Mouse (Mus musculus) yolk sac, embryonic 10.5 days (tissue): ENCODE data around the gene Rab11fip3.
"Not testable (repeated sequence)": the region's sequence is repeated elsewhere in the genome, so short reads cannot be mapped to it uniquely, and the experiment has no call there.

Source experiments
- DNase-seq: peaks from one replicate; pipeline ENCODE4 v3.0.0-alpha.2; 2017; ENCODE audit warnings: low spot score

The Rab11fip3 gene

DNA sequence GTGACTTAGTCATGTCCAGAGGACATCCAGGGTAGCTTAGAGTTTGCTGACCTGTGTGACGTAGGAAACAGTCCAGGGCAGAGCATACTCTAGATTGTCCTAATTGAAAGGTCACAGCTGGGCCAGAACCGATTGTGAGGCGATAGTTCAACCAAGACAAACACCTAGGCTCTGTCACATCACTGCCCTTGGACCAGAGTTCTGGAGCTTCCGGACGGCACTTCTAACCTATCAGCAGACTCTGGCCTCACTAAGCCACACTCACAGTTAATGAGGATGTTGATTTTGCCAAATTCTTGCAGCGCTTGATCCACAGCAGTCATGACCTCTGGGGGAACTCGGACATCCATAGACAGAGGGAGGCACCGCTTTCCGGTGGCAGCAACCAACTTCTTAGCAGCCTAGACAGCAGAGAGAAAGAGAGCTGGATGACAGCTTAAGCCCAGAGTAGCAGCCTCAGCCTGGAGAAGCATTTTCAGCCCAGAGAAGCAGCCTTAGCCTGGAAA, 17.8 kb upstream of the Rab11fip3 start:
- no peak for DNase-seq

DNA sequence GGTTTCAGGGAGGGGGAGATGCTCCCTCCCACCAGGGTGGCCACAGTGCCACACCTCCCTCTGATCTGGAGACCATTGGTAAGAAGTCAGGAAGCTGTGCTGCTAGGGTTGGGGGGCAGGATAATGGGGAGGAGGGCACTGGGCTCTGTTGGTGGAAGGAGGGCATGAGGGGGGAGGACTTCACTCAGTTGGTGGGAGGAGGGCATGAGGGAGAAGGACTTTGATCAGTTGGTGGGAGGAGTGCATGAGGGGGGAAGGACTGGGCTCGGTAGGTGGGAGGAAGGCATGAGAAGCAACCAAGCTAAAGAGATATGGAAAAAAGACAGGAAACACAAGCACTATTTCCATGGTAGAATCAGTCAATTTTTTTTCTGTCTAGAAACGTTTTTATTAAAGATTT, 11.5 kb upstream of the Rab11fip3 start:
- no peak for DNase-seq

DNA sequence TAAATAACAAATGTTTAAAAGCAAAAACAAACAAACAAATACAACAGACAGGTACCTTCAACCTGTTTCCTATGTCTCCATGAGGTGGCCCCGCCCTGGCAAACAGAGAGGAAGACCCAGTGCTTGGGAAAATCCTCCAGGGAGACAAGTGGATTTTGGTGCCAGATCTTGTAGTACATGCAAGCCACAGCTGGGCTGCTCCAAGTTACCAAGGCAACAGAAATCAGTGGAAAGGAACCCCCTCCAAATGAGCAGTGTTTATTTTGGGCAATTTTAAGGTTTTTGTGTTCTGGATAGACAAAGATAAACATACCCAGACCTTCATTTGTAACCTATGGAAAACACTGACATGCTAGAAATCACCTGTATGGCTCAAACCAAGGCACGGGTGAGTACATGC, 9.5 kb upstream of the Rab11fip3 start:
- no peak for DNase-seq

DNA sequence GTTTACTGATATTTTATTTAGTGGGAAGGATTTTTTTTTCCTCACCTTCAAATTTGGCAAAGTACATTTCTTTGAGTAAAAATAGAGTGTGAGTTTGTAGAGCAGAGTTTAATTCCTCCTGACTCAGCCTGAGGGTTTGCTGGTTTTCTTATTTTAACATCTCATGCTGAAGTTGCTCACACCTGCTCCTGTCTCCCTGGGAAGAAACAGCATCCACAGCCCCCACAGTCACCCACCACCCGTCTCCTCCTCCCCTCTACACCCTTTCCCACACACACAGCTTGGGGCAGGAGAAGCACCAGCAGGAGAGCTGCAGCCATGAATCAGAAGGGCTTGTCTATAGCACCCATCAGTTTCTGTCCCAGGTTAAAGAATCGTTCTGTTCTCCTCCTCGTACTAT, 5.9 kb upstream of the Rab11fip3 start:
- no peak for DNase-seq

DNA sequence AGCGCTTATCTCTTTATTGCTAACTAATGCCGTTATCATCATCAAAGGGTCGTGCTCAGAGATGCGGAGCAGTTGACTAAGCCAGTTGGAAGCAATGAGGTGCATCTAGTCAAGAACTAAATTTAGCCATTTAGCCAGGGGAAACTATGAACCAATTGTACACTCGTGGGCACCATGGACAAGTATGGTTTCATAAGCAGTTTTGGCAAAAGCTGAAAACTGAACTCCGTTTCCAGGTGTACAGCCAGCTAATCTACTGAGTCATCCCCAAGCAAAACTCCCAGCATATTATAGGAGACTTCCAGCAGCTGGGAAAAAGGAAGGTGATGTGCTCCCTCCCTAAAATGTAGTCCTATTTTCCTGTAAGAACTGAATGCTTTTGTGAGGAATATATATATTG, 781 bp upstream of the Rab11fip3 start:
- no peak for DNase-seq

DNA sequence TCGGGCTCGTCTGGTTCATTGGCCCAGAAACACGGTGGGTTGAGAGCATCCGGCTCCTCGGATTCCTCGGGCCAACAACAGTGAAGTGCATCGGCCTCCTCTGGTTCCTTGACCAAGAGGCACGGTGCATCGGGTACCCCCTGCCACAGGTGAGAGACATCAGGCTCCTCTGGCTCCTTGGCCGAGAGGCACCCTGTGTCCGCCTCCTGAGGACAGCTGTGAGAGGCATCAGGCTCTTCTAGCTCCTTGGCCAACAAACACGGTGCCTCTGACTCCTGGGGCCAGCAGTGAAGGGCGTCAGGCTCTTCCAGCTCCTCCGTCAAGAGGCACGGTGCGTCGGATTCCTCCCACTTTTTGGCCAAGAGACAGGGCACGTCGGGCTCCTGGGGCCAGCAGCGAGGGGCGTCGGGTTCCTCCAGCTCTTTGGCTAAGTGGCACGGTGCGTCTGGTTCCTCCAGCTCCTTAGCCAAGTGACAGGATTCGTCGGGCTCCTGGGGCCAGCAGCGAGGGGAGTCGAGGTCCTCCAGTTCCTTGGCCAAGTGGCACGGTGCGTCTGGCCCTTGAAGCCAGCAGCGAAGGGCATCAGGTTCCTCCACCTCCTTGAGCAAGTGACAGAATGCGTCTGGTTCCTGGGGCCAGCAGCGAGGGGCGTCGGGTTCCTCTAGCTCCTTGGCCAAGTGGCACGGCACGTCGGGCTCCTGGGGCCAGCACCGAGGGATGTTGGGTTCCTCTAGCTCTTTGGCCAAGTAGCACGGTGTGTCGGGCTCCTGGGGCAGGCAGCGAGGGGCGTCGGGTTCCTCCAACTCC, 1.1 kb downstream of the Rab11fip3 start:
- DNase-seq = peak; percentile 27

DNA sequence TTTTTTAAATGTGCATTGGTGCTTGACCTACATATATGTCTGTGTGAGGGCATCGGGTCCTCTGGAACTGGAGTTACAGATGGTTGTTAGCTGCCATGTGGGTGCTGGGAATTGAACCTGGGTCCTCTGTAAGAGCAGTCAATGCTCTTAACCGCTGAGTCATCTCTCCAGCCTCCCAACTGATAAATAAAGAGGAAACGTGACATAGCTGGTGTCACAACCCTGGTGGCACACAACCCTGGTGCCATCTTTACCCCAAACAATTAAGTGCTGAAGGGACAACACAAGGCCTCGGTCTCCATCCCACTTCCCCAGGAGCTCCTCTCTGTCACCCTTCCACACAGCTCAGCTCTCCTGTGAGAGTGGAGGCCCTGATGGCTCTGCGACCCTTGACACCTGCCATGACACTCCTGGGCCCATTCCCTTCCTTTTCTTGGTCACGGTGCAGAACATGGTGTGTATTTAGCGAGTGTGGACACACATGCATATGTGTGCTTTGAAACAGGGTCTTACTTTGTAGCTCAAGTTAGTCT, 2.8 kb downstream of the Rab11fip3 start:
- DNase-seq = no peak

DNA sequence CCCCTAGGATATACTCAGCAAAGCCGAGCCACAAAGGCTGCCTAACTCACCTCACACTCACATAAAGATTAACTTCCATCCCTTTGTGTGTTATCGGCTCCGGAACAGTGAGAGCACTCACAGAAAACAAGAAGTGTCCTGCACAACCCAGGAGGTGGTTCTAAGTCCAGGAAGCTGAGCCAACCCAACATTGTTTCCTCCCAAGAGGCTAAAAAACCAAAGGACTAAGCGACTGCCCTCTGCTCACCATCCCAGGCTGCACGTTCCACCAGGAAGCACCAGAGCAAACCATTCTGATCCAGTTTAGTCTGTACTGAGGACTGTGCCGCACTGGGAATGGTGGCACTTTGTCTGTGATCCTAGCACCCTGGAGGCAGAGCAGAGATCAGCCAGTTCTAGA, 4.4 kb downstream of the Rab11fip3 start:
- DNase-seq = peak; percentile 56

DNA sequence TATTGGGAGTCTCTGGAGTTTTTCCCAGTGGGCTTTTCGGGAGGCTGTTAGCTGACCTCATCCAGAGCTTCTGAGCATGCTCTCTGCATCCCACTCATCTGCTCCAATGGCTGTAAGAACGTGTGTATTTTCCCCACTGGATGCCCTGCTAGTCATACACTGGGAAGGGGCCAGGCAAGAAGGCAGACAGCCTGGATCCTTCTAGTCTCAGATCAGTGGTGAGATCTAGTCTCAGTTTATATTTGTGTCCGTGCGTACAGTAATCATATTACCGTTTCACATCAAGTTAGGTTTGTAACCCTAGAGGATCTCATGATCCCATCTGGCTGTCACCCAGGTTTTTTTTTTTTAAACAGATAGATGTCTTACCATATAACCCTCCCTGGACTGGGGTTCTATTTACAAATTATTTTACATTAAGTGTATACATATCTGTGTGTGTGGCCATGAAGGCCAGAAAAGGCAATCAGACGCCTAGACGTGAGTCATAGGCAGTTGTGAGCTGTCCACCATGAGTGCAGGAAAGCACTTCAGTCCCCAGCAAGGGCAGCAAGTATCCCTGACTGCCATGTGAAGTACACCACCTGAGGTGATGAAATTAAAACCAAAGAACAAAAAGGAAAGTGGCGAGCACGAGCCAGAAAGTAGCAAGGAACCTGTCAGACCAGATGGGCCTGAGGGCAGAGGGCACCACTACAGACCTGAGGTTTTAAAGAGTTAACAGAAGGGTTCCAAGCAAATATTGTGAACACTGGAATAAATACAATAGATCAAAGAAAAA, 11.4 kb downstream of the Rab11fip3 start:
- DNase-seq = no peak

DNA sequence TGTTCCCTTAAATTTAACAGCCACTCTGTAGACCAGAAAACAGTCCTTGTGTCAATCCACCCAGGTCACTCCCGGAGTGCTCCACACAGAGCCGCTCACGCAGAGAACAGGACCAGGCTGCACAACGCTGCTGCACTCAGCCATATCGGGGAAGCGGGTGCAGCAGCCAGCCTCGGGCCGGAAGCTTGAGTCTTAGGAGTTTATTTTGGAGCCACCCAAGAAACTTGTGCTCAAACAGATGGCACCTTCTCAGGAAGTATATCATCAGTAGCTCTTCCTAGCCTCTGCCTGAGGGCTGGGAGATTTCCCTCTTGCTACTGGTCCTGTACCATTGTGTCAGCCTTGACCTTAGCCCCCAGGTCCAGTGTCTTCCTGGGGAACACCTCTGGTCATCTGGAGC, 12.1 kb downstream of the Rab11fip3 start:
- no peak for DNase-seq

DNA sequence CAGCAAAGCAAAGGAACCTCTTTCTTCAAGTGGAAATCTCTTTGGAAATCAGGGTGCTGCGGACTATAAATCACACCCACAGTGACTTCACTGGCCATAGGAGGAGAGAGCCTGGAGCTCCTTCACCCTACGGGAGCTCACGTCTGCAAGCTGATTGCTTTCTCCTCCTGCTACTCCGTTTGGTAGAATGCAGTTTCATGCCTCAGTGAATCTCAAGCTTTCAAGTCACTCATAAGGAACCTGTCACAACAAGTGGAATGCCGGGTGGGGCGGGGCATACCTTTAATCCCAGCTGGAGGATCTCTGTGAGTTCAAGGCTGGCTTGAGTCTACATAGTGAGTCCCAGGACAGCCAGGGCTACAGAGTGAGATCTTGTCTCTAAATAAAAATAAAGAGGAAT, 14.2 kb downstream of the Rab11fip3 start:
- DNase-seq = no peak

DNA sequence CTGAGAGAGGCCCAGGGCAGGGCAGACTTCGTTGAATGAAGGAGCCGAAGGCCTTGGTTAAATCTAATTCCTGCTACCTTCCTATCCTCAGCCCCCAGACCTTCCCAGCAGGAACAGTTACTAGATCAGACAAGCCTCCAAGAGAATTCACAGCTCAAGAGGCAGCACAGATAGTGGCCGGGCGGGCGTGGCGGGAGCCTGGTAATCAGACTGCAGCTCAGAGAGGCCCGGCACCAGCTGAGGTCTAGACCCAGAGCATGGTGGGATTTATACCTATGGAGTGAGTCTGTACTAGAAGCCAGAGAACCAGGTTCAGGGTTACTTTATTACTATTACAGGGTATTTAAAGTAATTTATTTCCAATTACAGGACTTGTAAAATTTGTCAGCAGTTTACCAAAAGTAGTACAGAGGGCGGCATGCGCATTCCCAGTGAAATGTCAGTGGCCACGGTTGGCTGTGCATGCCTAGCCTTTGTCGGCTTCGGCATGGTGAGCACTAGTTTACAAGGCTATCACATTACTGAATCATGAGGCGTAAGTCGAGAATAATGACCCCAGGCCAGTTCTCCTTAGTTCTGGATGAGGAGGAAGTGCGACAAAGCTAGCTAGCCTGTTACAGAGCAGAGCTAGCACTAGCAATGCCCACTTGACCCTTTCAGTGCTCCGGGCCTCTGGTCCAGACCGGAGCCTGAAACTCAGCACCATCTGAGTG, 15.1 kb downstream of the Rab11fip3 start:
- DNase-seq = peak; percentile 50

DNA sequence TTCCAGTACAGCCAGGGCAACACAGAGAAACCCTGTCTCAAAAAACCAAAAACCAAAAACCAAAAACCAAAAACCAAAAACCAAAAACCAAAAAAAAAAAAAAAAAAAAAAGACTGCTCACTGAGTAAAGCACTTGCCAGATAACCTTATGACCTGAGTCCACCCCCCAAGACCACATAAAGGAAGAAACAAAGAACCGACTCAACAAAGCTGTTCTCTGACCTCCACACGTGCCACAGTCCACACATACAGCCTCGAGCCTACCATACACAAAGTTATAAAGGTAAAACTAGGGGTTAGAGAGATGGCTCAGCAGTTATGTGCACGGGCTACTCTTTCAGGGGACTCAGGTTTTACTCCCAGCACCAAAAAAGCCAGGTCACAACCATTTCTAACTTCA, 16.6 kb downstream of the Rab11fip3 start:
- peak; percentile 76 for DNase-seq

DNA sequence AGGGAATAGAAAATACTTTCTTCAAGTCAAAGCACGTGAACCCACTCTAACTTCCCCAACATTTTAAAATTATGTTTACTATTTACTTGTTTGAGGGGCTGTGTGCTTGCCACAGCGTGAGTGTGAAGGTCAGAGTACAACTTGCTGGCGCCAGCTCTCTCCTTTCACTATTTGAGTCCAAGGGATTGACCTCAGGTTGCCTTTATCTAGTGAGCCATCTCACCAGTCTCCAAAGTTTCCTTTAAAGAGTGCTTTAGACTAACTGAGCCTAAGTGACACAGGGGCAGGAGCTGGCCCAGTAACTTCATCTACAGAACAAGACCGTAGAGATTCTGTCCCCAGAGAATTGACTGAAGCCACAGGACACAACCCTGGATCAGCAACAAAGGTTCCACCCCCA, 17.3 kb downstream of the Rab11fip3 start:
- peak; percentile 76 for DNase-seq

DNA sequence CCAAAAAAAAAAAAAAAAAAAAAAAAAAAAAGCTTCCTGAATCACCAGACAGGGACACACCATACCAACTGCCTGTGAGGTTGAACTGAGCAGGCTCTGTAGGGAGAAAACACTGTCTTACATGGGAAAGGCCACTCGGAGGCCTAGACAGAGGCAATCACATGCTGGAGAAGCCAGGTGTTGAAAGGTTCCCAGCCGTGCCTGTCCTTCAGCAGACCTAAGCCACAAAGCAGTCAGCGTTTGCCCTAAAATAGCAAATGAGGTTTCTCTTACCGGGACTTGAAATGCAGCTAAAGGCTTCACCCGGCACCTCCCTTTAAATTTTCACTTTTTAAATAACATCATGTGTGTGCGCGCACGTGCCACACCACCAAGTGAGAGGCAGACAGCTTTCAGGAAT, 21.2 kb downstream of the Rab11fip3 start:
- DNase-seq = no peak

DNA sequence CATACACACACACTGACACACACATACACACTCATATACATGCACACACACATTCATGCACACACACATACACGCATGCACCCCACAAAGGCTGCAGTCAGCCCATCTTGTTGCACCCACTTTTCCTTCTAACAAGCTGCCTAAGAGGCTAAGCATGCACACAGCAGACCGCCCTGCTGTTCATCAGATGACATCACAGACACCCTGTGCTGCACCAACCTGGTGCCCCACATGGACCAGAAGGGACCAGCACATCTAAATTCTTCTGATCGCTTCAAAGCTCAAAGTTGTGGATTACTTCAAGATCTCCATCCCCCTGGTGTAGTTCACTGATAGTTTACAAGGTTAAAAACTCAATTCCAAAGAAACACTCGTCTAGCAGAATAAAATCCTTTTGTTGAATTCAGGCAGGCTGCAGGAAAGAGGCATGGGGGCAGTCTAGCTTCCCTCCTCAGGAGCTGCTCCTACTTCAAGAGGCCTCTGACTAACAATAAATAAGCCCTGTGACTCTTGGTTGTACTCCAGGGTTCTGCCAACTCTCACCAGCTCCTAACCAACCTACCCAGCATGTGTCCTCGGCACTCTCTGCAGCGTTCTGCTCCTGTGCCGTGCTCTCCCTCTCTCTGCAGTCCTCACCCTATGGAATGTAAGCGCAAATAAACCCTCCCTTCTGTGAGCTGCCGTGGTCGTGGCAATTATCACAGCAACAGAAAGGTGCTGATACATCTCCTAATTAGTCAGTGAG, 22.9 kb downstream of the Rab11fip3 start:
- no peak for DNase-seq

DNA sequence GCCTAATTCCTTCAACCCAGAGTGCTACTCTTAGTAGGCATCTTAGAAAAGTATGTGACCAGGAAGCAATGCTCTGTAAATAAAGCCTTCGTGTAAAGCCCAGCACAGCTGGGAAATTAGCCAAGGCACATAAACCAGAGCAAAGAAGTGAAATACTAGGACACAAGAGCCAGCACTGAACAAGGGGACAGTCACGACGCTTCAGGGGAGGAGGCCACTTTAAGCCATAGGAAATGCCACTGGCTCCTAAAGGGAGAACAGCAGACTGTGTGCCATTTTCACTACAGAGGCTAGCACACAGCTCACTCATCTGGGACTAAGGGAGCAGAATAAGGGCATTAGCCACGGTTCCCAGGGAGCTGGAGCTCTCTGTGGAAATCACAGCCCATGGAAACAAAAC, 24.1 kb downstream of the Rab11fip3 start:
- DNase-seq = no peak

DNA sequence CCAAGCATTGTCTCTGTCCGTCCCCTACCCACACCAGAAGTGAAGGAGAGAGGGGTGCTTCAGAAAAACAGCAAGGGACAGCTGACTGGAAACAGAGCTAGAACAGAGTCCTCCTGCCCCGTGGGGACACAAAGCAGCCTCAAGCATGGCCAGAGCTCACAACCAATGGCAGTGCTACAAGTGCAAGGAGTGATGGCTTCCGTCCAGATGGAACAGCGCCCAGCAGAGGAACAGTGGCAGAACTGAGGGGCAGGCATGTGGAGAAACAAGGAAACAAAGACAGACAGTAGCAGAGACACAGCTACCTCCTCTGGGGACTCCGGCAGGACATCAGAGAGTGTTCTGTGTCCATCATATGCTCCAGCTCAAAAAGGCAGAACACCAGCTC, 26.1 kb downstream of the Rab11fip3 start:
- DNase-seq = no peak

DNA sequence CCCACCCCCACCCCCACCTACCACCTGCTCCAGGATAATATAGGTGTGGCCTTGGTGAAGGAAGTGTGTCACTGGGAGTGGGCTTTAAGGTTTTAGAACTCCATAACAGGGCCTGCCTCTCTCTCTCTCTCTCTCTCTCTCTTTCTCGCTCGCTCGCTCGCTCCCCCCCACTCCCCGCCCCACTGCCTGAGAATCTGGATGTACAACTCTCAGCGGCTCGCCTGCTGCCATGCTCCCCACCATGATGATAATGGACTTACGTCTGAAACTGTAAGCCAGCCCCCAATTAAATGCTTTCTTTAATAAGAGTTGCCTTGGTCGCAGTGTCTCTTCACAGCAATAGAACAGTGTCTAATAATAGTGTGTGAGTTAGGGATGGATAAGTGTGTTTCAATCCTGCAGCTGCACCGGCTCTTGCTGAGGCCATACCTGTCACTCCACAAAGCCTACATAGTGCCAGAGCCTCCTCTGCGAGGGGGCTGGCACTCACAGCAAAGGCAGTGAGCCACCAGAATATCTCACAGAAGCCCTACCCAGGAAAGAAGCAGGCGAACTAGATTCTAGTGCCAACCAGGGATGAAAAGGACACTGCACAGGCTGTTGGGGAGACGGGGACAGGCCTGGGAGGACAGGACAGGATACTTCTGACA, 26.6 kb downstream of the Rab11fip3 start:
- no peak for DNase-seq

DNA sequence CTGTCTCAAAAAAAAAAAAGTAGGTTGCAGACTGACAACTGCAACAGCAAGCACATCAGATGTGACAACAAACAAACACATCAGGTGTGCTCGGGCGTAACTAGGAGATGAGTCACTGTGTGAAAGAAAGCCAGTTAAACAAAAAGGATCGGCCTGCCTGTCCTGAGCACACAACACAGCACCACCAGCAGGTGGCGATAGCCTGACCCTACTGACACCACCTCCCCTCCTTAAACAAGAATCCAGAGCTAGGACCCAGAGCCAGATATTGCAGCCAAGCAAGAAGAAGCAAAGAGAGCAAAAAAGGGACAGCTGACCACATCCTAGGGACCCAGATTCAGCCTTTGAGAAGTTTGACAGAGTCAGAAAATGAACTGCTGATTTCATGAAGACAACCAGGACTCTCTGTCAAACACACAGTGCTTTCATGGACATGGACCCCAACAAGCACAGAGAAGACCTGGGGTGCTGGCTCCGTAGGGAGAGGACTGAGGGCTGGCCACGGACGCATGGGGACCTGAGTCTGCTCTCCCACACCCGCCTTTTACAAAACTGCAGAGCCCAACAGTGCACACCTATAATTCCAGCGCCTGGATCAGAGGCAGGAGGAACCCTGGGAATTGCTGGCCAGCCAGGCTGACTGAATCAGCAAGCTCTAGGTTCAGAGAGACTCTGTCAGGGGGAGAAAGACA, 28.1 kb downstream of the Rab11fip3 start:
- DNase-seq = peak; percentile 75

DNA sequence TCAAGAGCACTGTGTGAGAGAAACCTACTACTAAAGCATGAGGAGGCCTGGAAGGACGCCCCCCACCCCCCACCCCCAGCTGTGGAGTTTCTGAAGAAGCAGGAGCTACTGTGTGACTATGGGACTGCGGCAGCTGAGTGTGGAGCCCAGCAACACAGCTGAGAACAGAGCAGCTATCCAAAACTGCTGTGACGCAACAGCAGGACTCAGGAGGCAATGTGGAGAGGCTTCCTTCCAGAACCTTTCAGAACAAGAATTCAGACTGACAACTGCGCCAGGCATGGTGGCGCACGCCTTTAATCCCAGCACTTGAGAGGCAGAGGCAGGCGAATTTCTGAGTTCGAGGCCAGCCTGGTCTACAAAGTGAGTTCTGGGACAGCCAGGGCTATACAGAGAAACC, 28.6 kb downstream of the Rab11fip3 start:
- DNase-seq = not testable (repeated sequence)
